Mouse (Mus musculus) erythroid progenitor cell, adult 5-6 weeks (primary cell): Measurements from ENCODE around the gene Sox21. TPM values are rescaled to one million over a fixed set of nuclear protein-coding genes. Genes with fewer than 3 reads are reported as not detected.

Experiments
- ATAC-seq: replicated peaks from 2 replicates; pipeline ENCODE4 v1.8.0; 2016; ENCODE audit warnings: moderate number of reproducible peaks, mild to moderate bottlenecking, moderate TSS enrichment, inconsistent platforms; ENCODE audit not compliant: poor library complexity, low FRiP score, severe bottlenecking
- total RNA-seq, 2 experiments: library from RNA; stranded (forward) in 1 of 2; stranded (reverse) in 1 of 2; fragments of 150-400 nt in 1 of 2; fragments of 186-747, 209-891 nt in 1 of 2; gene quantifications; 2 replicates each; pipeline versions ENCODE4 v1.2.3 to v1.2.4; 2015 to 2017; ENCODE audit warnings: low replicate concordance in 2 of 2

Sox21 gene
- total RNA-seq, 2 experiments from 2014 or later: not detected

DNA sequence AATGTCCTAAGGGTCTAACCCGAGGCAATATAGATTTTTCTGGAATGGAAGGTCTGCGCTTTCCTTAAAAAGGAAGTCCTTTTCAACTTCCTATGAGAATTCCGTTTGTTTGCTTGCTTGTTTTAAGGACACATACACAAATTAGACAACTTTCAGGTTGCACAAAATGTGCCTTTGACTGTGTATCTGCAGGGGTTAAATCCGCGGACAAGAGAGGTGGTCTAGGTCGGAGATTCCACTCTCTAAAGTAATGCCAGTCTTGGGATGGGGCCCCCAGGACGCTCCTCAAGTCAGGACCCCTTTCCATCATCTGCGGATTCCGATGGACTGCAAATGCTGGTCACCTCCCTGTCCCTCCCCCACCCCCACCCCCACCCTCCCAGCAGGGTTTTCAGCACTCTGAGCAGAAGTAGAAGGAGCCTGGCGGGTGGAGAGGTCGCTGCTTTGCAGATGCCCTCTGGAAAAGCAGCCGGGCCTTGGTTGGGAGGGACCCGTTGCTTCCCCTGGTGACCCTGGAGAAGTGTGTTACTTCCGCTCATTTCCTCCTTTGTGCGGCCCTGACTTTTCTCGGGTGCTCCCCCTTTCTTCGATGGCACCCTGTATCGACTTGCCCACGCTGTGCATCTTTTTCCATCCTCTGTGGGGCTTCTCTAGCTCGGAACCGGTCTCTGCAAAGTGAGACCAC lies 10.2 kb downstream of the Sox21 start:
- ATAC-seq: no peak

DNA sequence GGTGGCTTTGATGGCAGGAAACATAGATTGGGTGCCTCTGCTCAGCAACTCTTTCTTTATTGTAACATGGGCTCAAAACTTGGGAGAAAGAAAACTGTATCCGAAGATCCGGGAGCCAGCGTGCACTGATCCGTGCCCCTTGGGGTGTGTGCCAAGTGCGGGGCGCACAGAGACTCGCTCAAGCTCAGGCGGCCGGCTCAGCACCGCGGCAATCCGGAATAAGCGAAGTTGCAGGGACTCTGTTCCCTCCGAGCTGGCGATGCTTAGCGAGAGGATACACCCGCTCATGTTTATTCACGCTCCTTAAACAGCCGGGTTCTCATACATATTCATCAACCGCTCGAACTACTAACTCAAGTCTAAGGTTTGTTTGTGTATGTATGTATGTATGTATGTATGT lies 10.9 kb downstream of the Sox21 start:
- ATAC-seq: no peak

DNA sequence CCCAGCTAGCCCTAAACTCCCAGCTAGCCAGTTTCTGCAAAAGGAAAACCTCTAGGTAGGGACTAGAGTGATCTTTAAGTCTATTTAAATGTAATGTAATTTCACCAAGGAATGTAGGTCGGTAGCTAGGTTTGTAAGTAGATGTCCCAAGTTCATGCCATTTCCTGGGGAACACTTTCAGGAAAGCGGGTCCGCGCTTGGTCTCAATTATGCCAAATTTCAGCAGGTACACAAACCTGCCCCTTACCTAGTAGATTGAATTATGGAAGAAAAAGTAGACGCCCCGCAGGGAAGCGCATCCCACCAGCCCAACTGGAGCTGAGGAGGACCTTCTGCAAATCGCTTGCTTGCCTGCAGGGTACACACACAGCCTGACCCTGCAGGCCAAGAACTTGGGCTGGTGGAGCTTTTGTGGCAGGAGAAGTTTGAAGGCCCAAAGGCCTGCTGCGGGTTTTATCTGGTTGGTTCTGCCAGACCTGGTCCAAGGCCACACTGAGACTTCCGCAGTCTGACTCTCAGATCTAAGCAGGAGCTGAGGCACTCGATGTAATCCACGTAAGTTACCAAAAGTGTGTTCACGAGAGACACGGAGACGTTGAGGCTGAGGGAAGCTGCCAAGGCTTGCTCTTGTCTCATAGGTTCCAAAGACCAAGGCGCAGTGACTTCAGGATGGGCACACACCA lies 11.6 kb downstream of the Sox21 start:
- ATAC-seq: no peak

DNA sequence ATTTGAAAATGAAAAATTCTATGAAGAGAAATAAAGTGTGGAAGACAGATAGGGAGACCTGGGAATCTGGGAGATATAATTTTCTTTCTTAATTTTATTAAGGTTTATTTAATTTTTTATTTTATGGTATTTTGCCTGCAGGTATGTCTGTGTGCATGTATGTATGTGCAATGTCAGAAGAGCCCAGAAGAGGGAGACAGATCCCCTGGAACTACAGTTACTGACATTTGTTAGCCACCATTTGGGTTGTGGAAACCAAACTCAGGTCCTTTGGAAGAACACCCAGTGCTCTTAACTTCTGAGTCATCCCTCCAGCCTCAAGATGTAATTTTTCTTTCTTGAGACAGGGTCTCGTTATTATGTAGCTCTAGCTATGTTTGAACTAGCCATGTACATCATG lies 15.9 kb downstream of the Sox21 start:
- ATAC-seq: no peak

DNA sequence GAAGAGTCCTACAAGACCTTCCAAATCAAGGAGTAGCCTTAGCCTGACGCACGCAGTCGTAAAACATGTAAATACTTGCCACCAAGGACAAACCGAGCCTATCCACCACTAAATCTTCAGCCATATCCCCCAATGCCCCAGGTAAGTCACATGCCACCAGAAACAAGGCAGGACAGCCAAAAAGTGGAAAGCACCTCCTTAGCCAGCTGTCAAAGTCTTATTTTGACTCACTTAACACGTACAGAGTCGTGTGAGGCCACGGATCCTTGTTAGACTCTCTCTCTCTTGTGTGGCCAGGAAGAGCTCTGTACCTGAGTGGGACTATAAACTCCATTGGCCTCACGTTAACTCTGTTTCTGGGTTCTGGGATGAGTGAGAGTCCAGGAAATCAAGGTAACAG lies 20.0 kb downstream of the Sox21 start:
- no peak for ATAC-seq

DNA sequence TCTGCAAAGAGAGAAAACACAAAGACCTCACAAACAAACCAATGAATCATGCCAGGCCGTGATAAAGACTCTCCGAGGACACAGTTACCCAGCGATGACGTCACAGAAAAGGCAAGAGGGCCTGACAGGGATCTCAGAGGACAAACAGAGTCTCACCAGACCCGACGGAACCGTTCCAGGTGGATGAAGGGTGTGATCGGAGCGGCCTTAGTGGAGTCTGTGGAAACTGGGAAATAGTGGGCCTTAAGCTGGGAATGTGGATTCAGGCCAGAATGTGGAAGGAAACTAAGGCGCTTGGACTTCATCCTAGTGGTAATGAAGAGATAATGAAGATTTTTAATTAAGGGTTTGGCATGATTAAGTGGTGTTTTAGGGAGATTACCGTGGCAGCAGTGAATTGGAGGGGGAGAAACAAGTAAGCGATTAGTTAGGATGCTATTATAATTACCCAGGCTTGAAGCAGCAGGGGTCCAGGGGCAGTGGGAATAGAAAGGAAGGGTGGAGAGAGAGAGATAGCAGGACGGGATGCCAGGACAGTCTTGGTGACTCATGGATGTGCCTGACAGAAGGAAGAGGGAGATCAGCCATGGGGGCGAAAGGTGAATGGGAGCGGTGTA lies 24.5 kb downstream of the Sox21 start:
- no peak for ATAC-seq

DNA sequence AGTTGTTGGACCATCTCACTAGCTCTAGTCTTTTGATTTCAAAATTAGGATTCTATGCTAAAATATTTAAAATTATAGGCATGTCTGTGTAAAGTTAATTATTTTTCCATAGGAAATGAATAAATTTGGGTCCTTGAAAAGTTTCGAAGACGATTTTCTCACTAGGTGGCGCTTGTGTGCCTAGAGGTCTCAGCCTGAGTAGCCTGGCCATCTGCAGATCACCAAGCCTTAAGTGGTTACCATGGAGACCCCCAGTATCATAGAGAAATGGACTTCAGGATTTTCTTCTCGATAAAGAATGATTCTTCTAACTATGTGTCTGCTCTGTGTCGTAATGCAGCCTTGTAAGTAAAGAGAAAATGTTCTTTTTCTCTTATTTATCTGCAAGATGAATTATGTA lies 27.2 kb downstream of the Sox21 start:
- no peak for ATAC-seq

DNA sequence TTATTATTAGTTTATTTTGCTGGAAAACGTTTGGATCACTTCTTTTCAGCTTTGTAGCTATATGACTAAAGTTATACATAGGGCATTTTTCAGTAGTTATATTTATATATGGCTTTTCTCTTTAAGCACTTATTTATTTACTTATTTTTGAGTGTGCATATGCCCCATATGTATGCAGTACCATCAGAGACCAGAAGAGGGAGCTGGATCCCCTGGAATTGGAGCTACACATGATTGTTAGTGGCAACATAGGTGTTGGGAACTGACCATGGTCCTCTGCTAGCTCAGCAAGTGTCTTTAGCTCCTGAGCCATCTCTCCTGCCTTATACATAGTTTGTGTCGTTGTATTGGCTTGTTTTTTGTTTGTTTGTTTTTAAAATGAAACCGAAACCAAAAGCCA lies 29.5 kb downstream of the Sox21 start:
- no peak for ATAC-seq

DNA sequence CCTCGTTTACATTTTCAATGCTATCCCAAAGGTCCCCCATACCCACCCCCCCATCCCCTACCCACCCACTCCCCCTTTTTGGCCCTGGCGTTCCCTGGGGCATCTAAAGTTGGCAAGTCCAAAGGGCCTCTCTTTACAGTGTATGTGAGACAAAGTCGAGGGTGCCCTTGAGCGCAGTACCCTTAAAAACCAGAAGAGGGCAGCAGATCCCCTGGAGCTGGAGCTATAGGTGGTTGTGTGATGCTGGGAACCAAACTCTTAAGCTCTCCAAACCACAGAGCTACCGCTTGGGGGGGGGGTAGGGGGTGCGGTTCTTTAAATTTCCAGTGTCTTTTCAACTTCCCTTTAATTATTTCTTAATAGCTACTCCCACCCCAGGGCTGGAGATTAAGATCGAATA lies 33.8 kb downstream of the Sox21 start:
- no peak; the same call in 1 of the 2 replicates for ATAC-seq

DNA sequence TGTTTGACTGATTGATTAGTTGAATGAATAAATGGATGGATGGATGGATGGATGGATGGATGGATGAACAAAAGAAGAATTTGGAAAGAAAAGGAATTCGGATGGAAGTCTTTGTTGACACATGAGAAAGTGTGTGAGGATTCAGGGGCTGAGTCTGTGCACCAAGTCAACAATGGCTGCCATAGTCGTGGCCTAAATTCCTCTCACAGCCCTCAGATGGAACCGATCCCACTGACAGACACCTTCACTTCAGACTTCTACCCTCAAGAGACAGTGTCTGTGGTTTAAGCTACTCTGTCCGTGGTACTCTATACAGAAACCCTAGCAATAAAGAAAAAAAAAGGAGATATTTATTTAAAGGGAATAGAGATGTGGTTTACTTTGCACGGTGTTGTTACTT lies 34.8 kb downstream of the Sox21 start:
- no peak for ATAC-seq

DNA sequence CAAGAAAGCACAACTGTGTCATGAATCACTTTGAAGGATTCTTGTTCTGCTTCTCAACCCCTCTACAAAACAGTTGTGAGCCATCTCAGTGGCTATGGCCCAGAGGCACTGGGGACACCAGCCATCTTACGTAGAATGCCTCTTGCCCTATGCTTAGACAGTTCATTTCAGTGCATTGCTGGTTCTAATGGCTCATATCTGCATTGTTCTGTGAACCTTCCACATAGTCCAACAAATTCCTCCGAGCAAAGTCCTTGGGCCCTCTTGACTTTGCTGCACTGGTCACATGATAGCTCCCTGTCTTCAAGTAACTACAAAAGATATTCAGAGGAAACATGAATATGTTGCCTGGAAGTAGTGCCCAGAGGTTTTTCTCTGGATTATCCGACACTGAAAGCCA lies 36.1 kb downstream of the Sox21 start:
- ATAC-seq: no peak

DNA sequence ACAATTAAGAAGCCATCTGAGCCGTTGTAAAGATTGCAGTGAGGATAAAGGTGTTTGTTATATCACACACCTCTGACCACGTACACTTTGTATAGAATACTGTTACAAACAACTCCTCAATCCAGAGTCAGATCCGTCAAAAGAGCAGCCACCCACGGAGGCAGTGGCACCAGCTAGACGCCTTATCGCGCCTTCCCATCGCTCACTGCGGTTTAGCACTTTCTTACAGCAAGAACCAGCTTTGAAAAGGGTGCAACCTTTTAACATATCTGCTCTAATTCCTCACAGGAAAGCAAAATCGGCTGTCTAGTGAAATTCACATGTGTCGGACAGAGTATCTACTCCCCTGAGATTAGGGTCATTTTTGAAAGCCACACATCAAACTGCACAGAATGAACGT lies 39.8 kb downstream of the Sox21 start:
- no peak for ATAC-seq

DNA sequence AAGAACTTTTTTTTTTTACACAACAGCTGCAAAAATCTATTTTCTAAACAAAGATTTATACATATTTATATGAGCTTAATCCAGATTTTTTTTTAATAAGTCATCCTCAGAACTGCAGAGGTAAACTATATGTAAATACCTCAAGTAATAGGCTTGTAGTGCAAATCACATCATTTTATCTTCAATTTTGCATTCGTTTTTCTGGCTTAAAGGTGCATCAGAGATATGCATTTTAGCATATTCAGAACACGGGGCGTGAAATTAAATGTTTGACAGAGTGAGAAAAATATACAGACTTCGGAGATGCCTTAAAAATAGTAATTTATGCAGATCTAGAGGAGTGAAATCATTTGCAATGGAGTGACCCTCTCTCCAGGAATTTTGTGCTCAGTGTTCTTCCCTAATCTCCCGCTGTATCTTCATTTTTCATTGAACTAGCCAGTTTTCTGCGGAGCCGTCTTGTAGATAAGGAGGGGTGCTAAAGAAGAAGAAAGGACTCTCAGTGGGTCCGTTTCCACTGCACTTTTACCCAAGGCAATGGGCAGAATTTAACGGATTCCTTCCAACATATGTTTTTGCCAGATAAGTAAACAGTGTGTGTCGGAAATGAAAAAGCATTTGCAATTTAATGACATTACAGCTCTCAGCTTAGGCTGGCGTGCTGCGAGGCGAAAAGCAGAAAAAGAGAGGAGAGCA lies 42.5 kb downstream of the Sox21 start:
- no peak for ATAC-seq

DNA sequence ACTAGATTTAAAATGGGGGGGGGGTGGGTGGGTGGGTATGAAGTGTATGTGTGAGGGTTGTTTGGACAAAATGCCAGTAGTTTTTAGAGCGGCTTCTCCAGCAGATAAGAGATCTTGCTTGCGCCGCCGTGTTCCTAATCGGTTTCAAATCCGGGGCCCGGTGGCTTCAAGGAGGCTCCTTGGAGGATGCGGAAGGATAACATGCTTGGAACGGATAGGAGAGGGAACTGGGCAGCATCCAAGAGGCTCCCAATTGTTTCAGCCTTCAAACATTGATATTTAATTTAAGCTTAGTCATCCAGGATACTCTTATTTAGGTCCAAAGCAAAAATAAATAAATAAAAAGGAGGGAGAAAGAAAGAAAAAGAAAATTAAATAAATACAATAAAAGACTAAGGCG lies 43.2 kb downstream of the Sox21 start:
- ATAC-seq: no peak

DNA sequence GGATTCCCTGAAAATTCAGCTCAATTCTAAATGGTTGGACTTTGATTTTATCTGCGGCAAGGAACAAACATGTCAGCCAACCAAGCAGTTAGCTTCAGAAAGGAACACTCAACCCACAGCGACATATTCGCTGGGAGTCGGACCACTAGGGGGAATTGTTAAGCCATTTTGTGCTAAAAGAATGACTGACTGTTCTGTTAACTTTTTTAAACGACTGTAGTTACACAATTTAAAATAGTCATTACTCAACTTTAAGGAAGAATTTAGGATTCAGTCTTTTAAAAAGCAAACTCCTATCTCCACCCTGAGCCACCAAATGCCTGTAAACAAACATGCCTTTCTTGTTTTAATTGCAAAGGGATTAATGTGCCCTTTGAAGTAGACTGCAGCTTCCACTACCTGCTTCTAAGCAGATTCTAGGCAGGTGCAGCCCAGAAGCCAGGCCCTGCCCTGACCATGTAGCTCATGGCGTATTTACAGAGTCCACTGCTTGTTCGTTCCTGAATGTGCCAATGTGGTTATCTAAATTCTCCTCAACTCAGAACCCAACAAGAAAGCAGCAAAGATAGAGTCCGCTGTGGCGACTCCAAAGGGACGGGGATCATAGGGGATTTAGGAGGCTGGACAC lies 43.7 kb downstream of the Sox21 start:
- no peak for ATAC-seq

DNA sequence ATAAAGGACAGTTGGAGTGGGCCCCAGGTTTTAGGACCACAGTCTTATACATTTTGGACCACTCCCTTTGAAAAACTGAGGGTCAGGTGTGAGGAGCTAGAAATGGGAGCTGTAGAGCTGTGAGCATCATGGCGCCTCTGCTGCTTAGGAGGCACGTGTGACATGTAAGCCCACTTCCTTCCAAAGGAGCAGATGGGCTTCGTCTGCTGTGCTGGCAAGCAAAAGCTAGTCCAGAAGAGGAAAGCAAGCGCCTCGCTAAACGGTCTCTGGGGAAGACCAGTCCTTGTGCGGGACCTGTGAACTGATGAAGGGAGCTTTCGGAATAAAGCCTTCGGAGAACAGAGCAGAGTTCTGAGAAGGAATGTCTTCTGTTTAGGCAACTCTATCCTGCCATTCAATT lies 45.4 kb downstream of the Sox21 start:
- no peak for ATAC-seq
